Mouse (Mus musculus): ENCODE data around the gene Atp5e.

The Atp5e gene

GRCm38 (mm10) chr2:174415001-174415730 is 48.7 kb downstream of the Atp5e start:
- no peak for DNase-seq (ENCODE audit: low read depth)

DNA sequence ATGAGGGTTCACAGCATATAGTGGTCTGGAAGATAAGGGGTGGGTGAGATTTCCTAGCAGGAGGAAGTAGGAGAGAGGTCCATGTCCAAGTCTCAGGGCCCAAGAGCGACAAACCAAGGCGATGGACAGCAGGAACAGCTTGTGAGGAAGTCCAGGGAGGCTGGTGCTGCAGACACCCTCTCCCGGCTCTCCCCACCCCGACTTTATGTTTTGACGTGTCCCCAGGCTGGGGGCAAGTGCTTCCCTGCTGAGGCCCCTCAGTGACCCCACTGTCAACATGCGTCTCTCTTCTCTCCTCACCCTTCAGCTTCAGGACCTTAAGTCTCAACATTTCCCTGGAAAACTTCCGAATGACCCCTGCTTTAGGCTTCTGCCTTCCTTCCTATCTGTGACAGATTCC is 50.8 kb downstream of the Atp5e start:
- DNase-seq (ENCODE audit: low read depth) = no peak
